In the genomic region with DNA sequence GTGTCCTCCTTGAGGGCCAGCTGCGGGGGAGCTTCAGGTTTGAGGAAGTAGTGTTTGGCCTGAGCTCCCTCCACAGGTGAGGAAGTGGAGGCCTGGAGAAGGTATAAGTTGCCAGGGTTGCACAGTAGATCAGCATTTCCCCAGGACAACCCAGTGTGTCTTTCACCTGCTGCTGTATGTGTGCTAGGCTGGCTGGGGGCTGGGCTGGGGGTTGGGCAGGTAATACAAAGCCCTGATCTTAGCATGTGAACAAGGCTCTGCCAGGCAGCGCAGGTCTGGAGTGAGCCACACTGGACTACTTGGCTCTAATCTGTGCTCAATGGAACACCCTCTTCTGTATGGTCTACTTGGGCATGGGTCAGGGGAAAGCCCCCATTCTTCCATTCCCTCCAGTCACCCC, we compare ENCODE assay signal across 12 mouse cellular contexts.
DNase-seq lines count a peak whose midpoint lies in the region; ATAC-seq lines count a peak whose summit lies in the region.
"Had no signal": no experiment of that assay in that cellular context is flagged by ENCODE, and none has a peak within 500 bp of the region (broad histone marks: within the 10 kb centered on the region; RNA-seq: fewer than 3 reads in every experiment).

No protein-coding gene starts in this region.

- 56% methylated on average over 2 of the region's 2 CpGs for WGBS in kidney, embryonic 15.5 days
- WGBS in forebrain, embryonic 13.5 days: 55% methylated on average over 2 of the region's 2 CpGs
- 67% methylated on average over 2 of the region's 2 CpGs for WGBS in limb, embryonic 11.5 days
- 41% methylated on average over 2 of the region's 2 CpGs for WGBS in stomach, embryonic 14.5 days

- H3K27me3 ChIP-seq in kidney, embryonic 15.5 days: no peaks in the 10 kb centered on the region
- no peaks in the 10 kb centered on the region for H3K27me3 ChIP-seq in forebrain, embryonic 13.5 days
- no peaks in the 10 kb centered on the region for H3K27me3 ChIP-seq in limb, embryonic 11.5 days (ENCODE audit: control insufficient read depth, insufficient read depth, low read length)
- H3K27me3 ChIP-seq in stomach, embryonic 14.5 days (ENCODE audit: control insufficient read depth, insufficient read depth, low read length): no peaks in the 10 kb centered on the region
- H3K27me3 ChIP-seq: liver, embryonic 13.5 days had no signal

- no peaks in the 10 kb centered on the region for H3K36me3 ChIP-seq in kidney, embryonic 15.5 days
- peaks cover under 1% of the 10 kb centered on the region; the same call in 1 of the 2 replicates for H3K36me3 ChIP-seq in forebrain, embryonic 13.5 days (ENCODE audit: poor library complexity, severe bottlenecking)
- peaks cover 2% of the 10 kb centered on the region; the same call in 1 of the 2 replicates for H3K36me3 ChIP-seq in limb, embryonic 11.5 days (ENCODE audit: control insufficient read depth, insufficient read depth, low read length)
- no peaks in the 10 kb centered on the region for H3K36me3 ChIP-seq in stomach, embryonic 14.5 days (ENCODE audit: control insufficient read depth, insufficient read depth, low read length)

- H3K4me2 ChIP-seq in kidney, embryonic 15.5 days: no peak overlapping the region
- H3K4me2 ChIP-seq in forebrain, embryonic 13.5 days: no peak overlapping the region; the same call in 1 of the 2 replicates
- no peak overlapping the region for H3K4me2 ChIP-seq in limb, embryonic 11.5 days (ENCODE audit: low read depth, severe bottlenecking)
- no peak overlapping the region for H3K4me2 ChIP-seq in stomach, embryonic 14.5 days (replicated peaks; ENCODE audit: low read depth, low read length)
- H3K4me2 ChIP-seq: liver, embryonic 13.5 days had no signal

- ATAC-seq in kidney, embryonic 15.5 days (replicated peaks; ENCODE audit: low FRiP score): no peak
- ATAC-seq in forebrain, embryonic 13.5 days: 0 out of 2 replicates have a peak, but pooled peaks have one; percentile 37
- no peak for ATAC-seq in limb, embryonic 11.5 days (ENCODE audit: insufficient number of reproducible peaks, low FRiP score, low TSS enrichment, low read depth)
- ATAC-seq in stomach, embryonic 14.5 days (ENCODE audit: insufficient number of reproducible peaks, insufficient read depth, low FRiP score, low read depth): no peak
- no peak for ATAC-seq in megakaryocyte progenitor cell, adult 5-6 weeks (replicated peaks; ENCODE audit: poor library complexity)

- no peak overlapping the region for H3K9ac ChIP-seq in kidney, embryonic 15.5 days
- H3K9ac ChIP-seq in forebrain, embryonic 13.5 days: peak overlapping the region; percentile 30; the same call in 1 of the 2 replicates
- H3K9ac ChIP-seq in limb, embryonic 11.5 days (ENCODE audit: low read length): peak overlapping the region; percentile 12; the same call in 1 of the 2 replicates
- no peak overlapping the region for H3K9ac ChIP-seq in stomach, embryonic 14.5 days (replicated peaks; ENCODE audit: low read depth, low read length)
- H3K9ac ChIP-seq: liver, embryonic 13.5 days had no signal

- H3K27ac ChIP-seq in kidney, embryonic 15.5 days: peak overlapping the region; percentile 87
- H3K27ac ChIP-seq in forebrain, embryonic 13.5 days: peak overlapping the region; percentile 75
- H3K27ac ChIP-seq in limb, embryonic 11.5 days (replicated peaks; ENCODE audit: low read depth, low read length): peak overlapping the region; percentile 36
- H3K27ac ChIP-seq in stomach, embryonic 14.5 days (ENCODE audit: low read length): peak overlapping the region; percentile 22; the same call in 1 of the 2 replicates
- H3K27ac ChIP-seq: liver, embryonic 13.5 days had no signal

- H3K9me3 ChIP-seq in kidney, embryonic 15.5 days (replicated peaks): no peaks in the 10 kb centered on the region
- H3K9me3 ChIP-seq in forebrain, embryonic 13.5 days (replicated peaks): no peaks in the 10 kb centered on the region
- no peaks in the 10 kb centered on the region for H3K9me3 ChIP-seq in limb, embryonic 11.5 days (ENCODE audit: control insufficient read depth, low read length)
- no peaks in the 10 kb centered on the region for H3K9me3 ChIP-seq in stomach, embryonic 14.5 days (ENCODE audit: control insufficient read depth, low read depth, low read length)
- H3K9me3 ChIP-seq: liver, embryonic 13.5 days had no signal

- peaks cover 97% of the 10 kb centered on the region for H3K4me1 ChIP-seq in kidney, embryonic 15.5 days
- H3K4me1 ChIP-seq in forebrain, embryonic 13.5 days: peaks cover 99% of the 10 kb centered on the region
- H3K4me1 ChIP-seq in limb, embryonic 11.5 days (ENCODE audit: control insufficient read depth, insufficient read depth, low read length): peaks cover 91% of the 10 kb centered on the region
- peaks cover 60% of the 10 kb centered on the region for H3K4me1 ChIP-seq in stomach, embryonic 14.5 days (ENCODE audit: control insufficient read depth, insufficient read depth, low read length)

- H3K4me3 ChIP-seq in kidney, embryonic 15.5 days (replicated peaks): no peak overlapping the region
- no peak overlapping the region for H3K4me3 ChIP-seq in forebrain, embryonic 13.5 days
- no peak overlapping the region for H3K4me3 ChIP-seq in limb, embryonic 11.5 days (ENCODE audit: low read depth, low read length)
- H3K4me3 ChIP-seq in stomach, embryonic 14.5 days (ENCODE audit: low read depth, low read length): no peak overlapping the region
- H3K4me3 ChIP-seq: liver, embryonic 13.5 days had no signal

- no peak for DNase-seq in kidney, postnatal 36 days
- no peak for DNase-seq in limb, embryonic 11.5 days (ENCODE audit: low spot score)
- DNase-seq in spleen, postnatal 10 days (ENCODE audit: low spot score in 2 of 2): no peak
- DNase-seq: cerebellum, adult 9-10 months; gastrocnemius, postnatal 36 days; layer of hippocampus, postnatal 36 days; liver, embryonic 13.5 days; spleen, adult 18-20 months had no signal

Comparison
In these comparisons a context has a peak if more than half of its experiments do, and no peak if none do; other contexts are left out.
1. H3K27ac ChIP-seq: peak in every context shown above with its lines; median percentile 87 in kidney, embryonic 15.5 days; 75 in forebrain, embryonic 13.5 days; 36 in limb, embryonic 11.5 days; 22 in stomach, embryonic 14.5 days.
2. H3K9ac ChIP-seq: peak in forebrain, embryonic 13.5 days (single experiment) and limb, embryonic 11.5 days (single experiment); none in kidney, embryonic 15.5 days (single experiment) and stomach, embryonic 14.5 days (single experiment).